Mouse (Mus musculus): ENCODE data around the gene Pycard.
A peak's percentile ranks its signal among the peaks of the same experiment; 100 is the strongest.
"Not testable (repeated sequence)": the region's sequence is repeated elsewhere in the genome, so short reads cannot be mapped to it uniquely, and the experiment has no call there.

Pycard gene

GRCm38 (mm10) chr7:128003098-128003497 lies 9.4 kb upstream of the Pycard start:
- no peak for DNase-seq

- no peak for DNase-seq
These were observed 6.6 kb upstream of the Pycard start for GRCm38 (mm10) chr7:128000068-128000950.

GRCm38 (mm10) chr7:127999436-127999835 lies 5.8 kb upstream of the Pycard start:
- DNase-seq = no peak

GRCm38 (mm10) chr7:127992488-127993340 lies 953 bp downstream of the Pycard start:
- no peak for DNase-seq

- DNase-seq = peak; percentile 79 to 90
These were observed 1.8 kb downstream of the Pycard start for GRCm38 (mm10) chr7:127991643-127992487.

- DNase-seq = no peak
These were observed 4.8 kb downstream of the Pycard start for GRCm38 (mm10) chr7:127988904-127989303.

- no peak for DNase-seq
These were observed 13.1 kb downstream of the Pycard start for GRCm38 (mm10) chr7:127980606-127981005.

- DNase-seq = no peak
These were observed 14.8 kb downstream of the Pycard start for GRCm38 (mm10) chr7:127978856-127979255.

GRCm38 (mm10) chr7:127974413-127974930 lies 19.2 kb downstream of the Pycard start:
- DNase-seq = no peak

- peak; percentile 85 to 91 for DNase-seq
These were observed 25.5 kb downstream of the Pycard start for GRCm38 (mm10) chr7:127967922-127968828.

GRCm38 (mm10) chr7:127967004-127967921 lies 26.4 kb downstream of the Pycard start, which contains the start of gene Fus:
Fus (plus strand) TSS chr7:127967457.
- DNase-seq = peak; percentile 93 to 96

- no peak for DNase-seq
These were observed 27.2 kb downstream of the Pycard start for GRCm38 (mm10) chr7:127966371-127966918.

- peak in 1 of 2 experiments; percentile 83 for DNase-seq
These were observed 34.3 kb downstream of the Pycard start for GRCm38 (mm10) chr7:127959364-127959763.

GRCm38 (mm10) chr7:127952864-127953581 lies 40.6 kb downstream of the Pycard start:
- no peak for DNase-seq

GRCm38 (mm10) chr7:127946470-127947023 lies 47.1 kb downstream of the Pycard start, which contains the start of gene Prss36:
Prss36 (minus strand) TSS chr7:127946725.
- no peak for DNase-seq

- DNase-seq = no peak
These were observed 49.1 kb downstream of the Pycard start for GRCm38 (mm10) chr7:127944614-127945013.

- not testable (repeated sequence) for DNase-seq
These were observed 51.6 kb downstream of the Pycard start for GRCm38 (mm10) chr7:127942097-127942496.

Data from kidney, postnatal 25 days (tissue).